Mouse (Mus musculus): ENCODE measurements around the gene Evpl.

GRCm38 (mm10) chr11:116281671-116282070 lies 43.8 kb upstream of the Evpl start:
- TF ChIP-seq CTCF (IDR thresholded peaks at IDR 0.05; ENCODE audit: extremely low read depth, insufficient read depth, insufficient read length, insufficient replicate concordance) = no peak
- no peak for TF ChIP-seq POLR2A (IDR thresholded peaks at IDR 0.05; ENCODE audit: low read depth, low read length)
